In genomic region chr16:92620841-92621518, GRCm38 (mm10) we compare ENCODE assay signal across 14 mouse cellular contexts.
DNase-seq lines count a peak whose midpoint lies in the region; ATAC-seq and TF ChIP-seq lines count a peak whose summit lies in the region.
"Had no signal": no experiment of that assay in that cellular context is flagged by ENCODE, and none has a peak within 500 bp of the region (broad histone marks: within the 10 kb centered on the region; RNA-seq: fewer than 3 reads in every experiment).

No protein-coding gene starts in this region.

- H3K4me2 ChIP-seq in kidney, embryonic 14.5 days (replicated peaks; ENCODE audit: low read depth, low read length), result no peak overlapping the region
- H3K4me2 ChIP-seq: limb, embryonic 13.5 days; neural tube, embryonic 12.5 days had no signal

- DNase-seq in gastrocnemius, adult 2 months, result no peak
- DNase-seq in gastrocnemius, adult 8-10 months (ENCODE audit: low spot score in 2 of 2), result no peak
- DNase-seq in monocyte, adult 2 months (ENCODE audit: low read depth in 1 of 2, low spot score in 2 of 2), result peak; percentile 29 to 66
- DNase-seq in left cerebral cortex, postnatal 10 days (ENCODE audit: extremely low spot score in 1 of 2, low spot score in 2 of 2), result no peak
- DNase-seq in hindbrain, embryonic 10.5 days (ENCODE audit: low spot score), result no peak
- DNase-seq: gastrocnemius, postnatal 10 days; heart, postnatal 14 days had no signal

- no peaks in the 10 kb centered on the region for H3K36me3 ChIP-seq in kidney, embryonic 14.5 days (ENCODE audit: control insufficient read depth, insufficient read depth, low read length)
- no peaks in the 10 kb centered on the region for H3K36me3 ChIP-seq in hindbrain, embryonic 10.5 days
- H3K36me3 ChIP-seq: forebrain, embryonic 10.5 days; limb, embryonic 13.5 days; neural tube, embryonic 12.5 days had no signal

- ATAC-seq in CD4-positive, CD25-positive, alpha-beta regulatory T cell, adult 4 months, result peak; percentile 90
- ATAC-seq in kidney, embryonic 14.5 days (ENCODE audit: low FRiP score, low TSS enrichment), result no peak
- ATAC-seq: intestine, embryonic 16.5 days had no signal

- H3K27ac ChIP-seq in gastrocnemius, adult 2 months, result peak overlapping the region; percentile 48
- peak overlapping the region; percentile 79 for H3K27ac ChIP-seq in embryonic fibroblast, embryonic 13.5 days (ENCODE audit: insufficient read depth, low read length)
- H3K27ac ChIP-seq in kidney, embryonic 14.5 days (ENCODE audit: low read depth, low read length), result no peak overlapping the region
- H3K27ac ChIP-seq in hindbrain, embryonic 10.5 days, result no peak overlapping the region
- H3K27ac ChIP-seq: forebrain, embryonic 10.5 days; limb, embryonic 13.5 days; neural tube, embryonic 12.5 days had no signal

- TF ChIP-seq CTCF in gastrocnemius, adult 2 months (IDR thresholded peaks at IDR 0.05), result no peak
- TF ChIP-seq CTCF in embryonic fibroblast, embryonic 13.5 days (IDR thresholded peaks at IDR 0.05; ENCODE audit: borderline replicate concordance, insufficient read depth, low read length), result no peak

- H3K4me3 ChIP-seq in gastrocnemius, adult 2 months, result no peak overlapping the region
- H3K4me3 ChIP-seq in embryonic fibroblast, embryonic 13.5 days (ENCODE audit: insufficient read depth, low read length), result no peak overlapping the region
- H3K4me3 ChIP-seq in kidney, embryonic 14.5 days (ENCODE audit: low read length), result no peak overlapping the region
- H3K4me3 ChIP-seq in hindbrain, embryonic 10.5 days, result no peak overlapping the region
- H3K4me3 ChIP-seq: forebrain, embryonic 10.5 days; limb, embryonic 13.5 days; neural tube, embryonic 12.5 days had no signal

- H3K9me3 ChIP-seq in kidney, embryonic 14.5 days (ENCODE audit: control insufficient read depth, low read length), result peaks cover 8% of the 10 kb centered on the region
- peaks cover 10% of the 10 kb centered on the region for H3K9me3 ChIP-seq in hindbrain, embryonic 10.5 days

- H3K9ac ChIP-seq in kidney, embryonic 14.5 days (ENCODE audit: low read depth, low read length), result no peak overlapping the region
- H3K9ac ChIP-seq: limb, embryonic 13.5 days; neural tube, embryonic 12.5 days had no signal

- 54% methylated on average over 10 of the region's 10 CpGs for WGBS in kidney, embryonic 14.5 days
- 63% methylated on average over 10 of the region's 10 CpGs for WGBS in hindbrain, embryonic 10.5 days

- H3K4me1 ChIP-seq in embryonic fibroblast, embryonic 13.5 days (ENCODE audit: control insufficient read depth, insufficient read depth, low read length), result peaks cover 19% of the 10 kb centered on the region
- 0 out of 2 replicates have a peak, but pooled peaks cover 2% of the 10 kb centered on the region for H3K4me1 ChIP-seq in kidney, embryonic 14.5 days (ENCODE audit: control insufficient read depth, insufficient read depth, low read length)
- H3K4me1 ChIP-seq in hindbrain, embryonic 10.5 days (replicated peaks), result peaks cover 29% of the 10 kb centered on the region; the same call in 1 of the 2 replicates
- H3K4me1 ChIP-seq: neural tube, embryonic 12.5 days had no signal

- TF ChIP-seq POLR2A in embryonic fibroblast, embryonic 13.5 days (IDR thresholded peaks at IDR 0.05; ENCODE audit: low read depth, low read length), result no peak

- intact Hi-C loops in gastrocnemius, adult 2 months (cut with DNase I), result no loop called here
- intact Hi-C loops in left cerebral cortex, postnatal 10 days (cut with DNase I), result no loop called here

- H3K27me3 ChIP-seq in kidney, embryonic 14.5 days (ENCODE audit: control insufficient read depth, insufficient read depth, low read length), result no peaks in the 10 kb centered on the region
- peaks cover 15% of the 10 kb centered on the region for H3K27me3 ChIP-seq in hindbrain, embryonic 10.5 days (ENCODE audit: insufficient read depth, poor library complexity, severe bottlenecking)
- H3K27me3 ChIP-seq: limb, embryonic 13.5 days; neural tube, embryonic 12.5 days had no signal

Comparison
In these comparisons a context has a peak if more than half of its experiments do, and no peak if none do; other contexts are left out.
1. DNase-seq: peak in monocyte, adult 2 months (2 of 2); none in gastrocnemius, adult 2 months (single experiment), gastrocnemius, adult 8-10 months (0 of 2), left cerebral cortex, postnatal 10 days (0 of 2) and hindbrain, embryonic 10.5 days (single experiment).
2. H3K27ac ChIP-seq: peak in gastrocnemius, adult 2 months (single experiment) and embryonic fibroblast, embryonic 13.5 days (single experiment); none in kidney, embryonic 14.5 days (single experiment) and hindbrain, embryonic 10.5 days (single experiment).